Mouse (Mus musculus) kidney, embryonic 16.5 days (tissue): ENCODE measurements at regions not wholly inside any gene's neighbourhood (a gene's known extent, or its start where the extent isn't known, plus 50 kb on each side); places are given as distances from the start of the nearest gene placed in this dataset.

Experiments
- ATAC-seq: fragments of 200-750 bp; cut with Nextera tagmentation; 2 replicates; pipeline ENCODE4 v1.8.0; 2017; ENCODE audit warnings: moderate TSS enrichment; ENCODE audit not compliant: low FRiP score, low TSS enrichment
- H3K27ac ChIP-seq: fragments of 300-500 bp; sonication (generic); 2 replicates; pipeline ENCODE4 v1.5.1; 2014; ENCODE audit warnings: low read length
- H3K27me3 ChIP-seq: fragments of 300-500 bp; sonication (generic); 2 replicates; pipeline ENCODE4 v1.6.1; 2014; ENCODE audit warnings: low read length, control low read depth, mixed read lengths; ENCODE audit not compliant: insufficient read depth
- H3K36me3 ChIP-seq: fragments of 300-500 bp; sonication (generic); 2 replicates; pipeline ENCODE4 v1.6.1; 2014; ENCODE audit warnings: low read length, control low read depth, mixed read lengths; ENCODE audit not compliant: insufficient read depth
- H3K4me1 ChIP-seq: fragments of 300-500 bp; sonication (generic); 2 replicates; pipeline ENCODE4 v1.6.1; 2014; ENCODE audit warnings: low read length, control low read depth, mixed read lengths; ENCODE audit not compliant: insufficient read depth
- H3K4me2 ChIP-seq: fragments of 300-500 bp; sonication (generic); replicated peaks from 2 replicates; pipeline ENCODE4 v1.6.1; 2014; ENCODE audit warnings: low read depth, low read length
- H3K4me3 ChIP-seq: fragments of 300-500 bp; sonication (generic); 2 replicates; pipeline ENCODE4 v1.5.1; 2014; ENCODE audit warnings: mild to moderate bottlenecking, low read length
- H3K9ac ChIP-seq: fragments of 300-500 bp; sonication (generic); replicated peaks from 2 replicates; pipeline ENCODE4 v1.6.1; 2014; ENCODE audit warnings: low read length
- H3K9me3 ChIP-seq: fragments of 300-500 bp; sonication (generic); 2 replicates; pipeline ENCODE4 v1.6.1; 2016; ENCODE audit warnings: low read length, control low read depth
- WGBS: fragments of 180-500 bp; shearing (Covaris S2); extraction: QIAGEN DNeasy Blood & Tissue Kit; methylation state at CpG from one replicate; pipeline ENCODE4 v1.1.7; 2014; 5-methylcytosine and 5-hydroxymethylcytosine counted together

- ATAC-seq = no peak
- no peak overlapping the region for H3K4me3 ChIP-seq
- no peaks in the 10 kb centered on the region for H3K9me3 ChIP-seq
- H3K4me1 ChIP-seq = no peaks in the 10 kb centered on the region
- H3K9ac ChIP-seq = no peak overlapping the region
- no peak overlapping the region for H3K27ac ChIP-seq
- H3K36me3 ChIP-seq = no peaks in the 10 kb centered on the region
- WGBS = 83% methylated on average over 7 of the region's 8 CpGs
- no peaks in the 10 kb centered on the region for H3K27me3 ChIP-seq
- no peak overlapping the region for H3K4me2 ChIP-seq
These were observed 222.5 kb downstream of the Zfp326 start for GRCm38 (mm10) chr5:106098887-106099286.

GRCm38 (mm10) chr5:106089332-106089731 lies 213.0 kb downstream of the Zfp326 start:
- 75% methylated on average over 7 of the region's 7 CpGs for WGBS
- H3K36me3 ChIP-seq = no peaks in the 10 kb centered on the region
- no peak overlapping the region for H3K27ac ChIP-seq
- peaks cover 4% of the 10 kb centered on the region for H3K9me3 ChIP-seq
- H3K27me3 ChIP-seq = no peaks in the 10 kb centered on the region
- H3K4me1 ChIP-seq = no peaks in the 10 kb centered on the region
- H3K9ac ChIP-seq = no peak overlapping the region
- no peak for ATAC-seq
- no peak overlapping the region for H3K4me3 ChIP-seq
- no peak overlapping the region for H3K4me2 ChIP-seq

DNA sequence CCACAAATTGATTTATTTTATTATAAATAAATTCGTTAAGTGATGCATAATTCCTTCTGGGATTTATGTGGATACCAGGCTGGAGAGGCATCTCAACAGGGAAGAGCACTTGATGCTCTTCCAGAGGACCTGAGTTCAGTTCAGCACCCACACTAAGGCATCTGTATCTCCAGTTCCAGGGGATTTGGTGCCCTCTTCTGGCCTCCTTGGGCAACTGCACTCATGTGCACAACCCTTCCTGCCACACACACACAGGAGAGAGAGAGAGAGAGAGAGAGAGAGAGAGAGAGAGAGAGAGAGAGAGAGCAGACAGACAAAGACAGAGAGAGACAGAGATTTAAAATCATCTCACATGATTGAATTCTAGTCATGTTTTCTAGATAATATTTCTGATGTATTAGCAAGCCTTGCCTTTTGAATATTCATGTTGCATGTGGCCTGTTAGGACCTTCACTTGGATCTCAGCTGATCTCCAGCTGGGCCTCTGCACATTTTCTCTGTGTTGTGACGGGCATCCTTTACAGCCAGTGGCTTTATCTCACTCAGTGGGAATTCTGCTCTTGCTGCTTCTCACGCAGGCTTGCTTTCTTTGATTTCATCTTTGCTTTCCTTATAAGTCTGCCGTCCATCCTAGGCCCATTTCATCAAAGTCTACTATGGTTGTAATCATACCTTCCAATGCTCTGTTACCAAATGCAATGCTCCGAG lies 212.3 kb downstream of the Zfp326 start:
- H3K4me3 ChIP-seq = no peak overlapping the region
- H3K9ac ChIP-seq = no peak overlapping the region
- no peaks in the 10 kb centered on the region for H3K27me3 ChIP-seq
- no peaks in the 10 kb centered on the region for H3K4me1 ChIP-seq
- no peak overlapping the region for H3K27ac ChIP-seq
- 85% methylated on average over 5 of the region's 5 CpGs for WGBS
- H3K4me2 ChIP-seq = no peak overlapping the region
- ATAC-seq = no peak
- H3K36me3 ChIP-seq = no peaks in the 10 kb centered on the region
- peaks cover 4% of the 10 kb centered on the region for H3K9me3 ChIP-seq

DNA sequence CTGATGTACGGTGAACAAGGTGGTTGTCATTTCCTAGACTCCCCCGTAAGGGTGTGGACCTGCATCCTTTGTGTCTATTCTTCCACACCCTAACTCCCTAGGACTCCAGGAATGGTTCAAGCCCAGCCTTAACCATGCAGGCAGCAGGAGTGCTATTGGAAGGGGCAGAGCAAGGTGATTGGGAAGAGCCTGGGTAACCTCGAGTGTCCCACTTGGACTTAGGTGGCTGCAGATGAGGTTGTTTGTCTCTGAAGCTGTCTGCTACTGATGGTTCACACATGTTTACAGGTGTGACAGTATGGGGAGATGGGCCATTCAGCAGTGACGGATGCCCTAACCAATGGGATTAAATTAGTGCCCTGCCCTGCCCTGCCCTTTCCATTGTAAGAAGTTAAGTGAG lies 207.4 kb downstream of the Zfp326 start:
- Histone ChIP-seq H3K27me3 (no peaks in the 10 kb centered on the region), H3K27ac (no peak overlapping the region), H3K4me1 (no peaks in the 10 kb centered on the region), H3K36me3 (no peaks in the 10 kb centered on the region), H3K4me2 (no peak overlapping the region), H3K9ac (no peak overlapping the region), H3K4me3 (no peak overlapping the region), H3K9me3 (peaks cover 4% of the 10 kb centered on the region)
- ATAC-seq = no peak
- WGBS = 83% methylated on average over 4 of the region's 4 CpGs

- Histone ChIP-seq H3K4me2 (no peak overlapping the region), H3K36me3 (no peaks in the 10 kb centered on the region), H3K4me1 (no peaks in the 10 kb centered on the region), H3K27ac (no peak overlapping the region), H3K9me3 (peaks cover 4% of the 10 kb centered on the region), H3K9ac (no peak overlapping the region), H3K4me3 (no peak overlapping the region), H3K27me3 (no peaks in the 10 kb centered on the region)
- WGBS = 72% methylated on average over 7 of the region's 7 CpGs
- ATAC-seq = no peak
These were observed 206.5 kb downstream of the Zfp326 start for GRCm38 (mm10) chr5:106082891-106083290.

- no peak overlapping the region for H3K9ac ChIP-seq
- H3K9me3 ChIP-seq = peaks cover 11% of the 10 kb centered on the region
- H3K27ac ChIP-seq = no peak overlapping the region
- WGBS = 87% methylated on average over 9 of the region's 9 CpGs
- no peak for ATAC-seq
- no peaks in the 10 kb centered on the region for H3K36me3 ChIP-seq
- H3K4me1 ChIP-seq = no peaks in the 10 kb centered on the region
- H3K4me3 ChIP-seq = no peak overlapping the region
- no peaks in the 10 kb centered on the region for H3K27me3 ChIP-seq
- H3K4me2 ChIP-seq = no peak overlapping the region
These were observed 190.8 kb downstream of the Zfp326 start for GRCm38 (mm10) chr5:106067124-106067551.

DNA sequence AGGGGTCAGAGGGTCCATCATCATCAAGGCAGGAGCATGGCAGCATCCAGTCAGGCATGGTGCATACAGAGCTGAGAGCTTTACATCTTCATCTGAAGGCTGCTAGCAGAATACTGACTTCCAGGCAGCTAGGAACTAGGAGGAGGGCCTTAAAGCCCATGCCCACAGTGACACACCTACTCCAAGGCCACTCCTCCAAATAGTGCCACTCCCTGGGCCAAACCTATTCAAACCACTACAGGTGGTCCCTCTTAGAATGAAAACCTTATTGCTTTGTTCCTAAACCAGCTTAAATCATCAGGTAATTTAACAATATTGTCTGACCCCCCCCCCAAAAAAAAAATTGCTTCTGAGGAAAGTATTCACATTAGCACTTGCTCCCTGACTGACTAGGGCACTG lies 190.3 kb downstream of the Zfp326 start:
- no peak overlapping the region for H3K9ac ChIP-seq

GRCm38 (mm10) chr5:106064366-106064765 lies 188.0 kb downstream of the Zfp326 start:
- WGBS = 71% methylated on average over 7 of the region's 7 CpGs
- Histone ChIP-seq H3K4me3 (no peak overlapping the region), H3K9ac (no peak overlapping the region), H3K4me1 (no peaks in the 10 kb centered on the region), H3K36me3 (no peaks in the 10 kb centered on the region), H3K27me3 (no peaks in the 10 kb centered on the region), H3K9me3 (peaks cover 11% of the 10 kb centered on the region), H3K4me2 (no peak overlapping the region), H3K27ac (no peak overlapping the region)
- ATAC-seq = no peak

More for the DNA sequence above, 190.3 kb downstream of the Zfp326 start:
- Histone ChIP-seq H3K9me3 (peaks cover 11% of the 10 kb centered on the region), H3K27me3 (no peaks in the 10 kb centered on the region), H3K36me3 (no peaks in the 10 kb centered on the region), H3K4me3 (no peak overlapping the region), H3K27ac (no peak overlapping the region), H3K4me2 (no peak overlapping the region), H3K4me1 (no peaks in the 10 kb centered on the region)
- no peak for ATAC-seq

DNA sequence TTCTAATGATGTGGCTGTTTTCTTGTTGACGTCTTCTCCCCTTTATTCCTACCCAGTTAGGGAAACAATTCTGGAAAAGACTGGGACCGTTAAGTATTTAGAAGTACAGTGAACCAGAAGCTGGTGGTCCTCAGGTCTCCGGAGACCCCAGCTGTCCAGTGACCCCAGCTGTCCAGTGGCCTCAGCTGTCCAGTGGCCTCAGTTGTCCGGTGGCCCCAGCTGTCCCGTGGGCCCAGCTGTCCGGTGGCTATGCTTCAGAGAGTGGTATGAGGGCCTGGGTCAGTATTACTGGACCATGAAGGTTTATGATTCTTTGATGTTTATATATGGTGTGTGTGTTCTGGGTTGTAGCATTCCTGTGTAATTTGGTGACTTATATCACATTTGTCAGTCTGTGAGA lies 186.6 kb downstream of the Zfp326 start:
- Histone ChIP-seq H3K4me3 (no peak overlapping the region), H3K36me3 (no peaks in the 10 kb centered on the region), H3K9ac (no peak overlapping the region), H3K4me2 (no peak overlapping the region), H3K4me1 (no peaks in the 10 kb centered on the region), H3K9me3 (peaks cover 11% of the 10 kb centered on the region), H3K27me3 (no peaks in the 10 kb centered on the region), H3K27ac (no peak overlapping the region)
- WGBS = 55% methylated on average over 6 of the region's 6 CpGs
- no peak for ATAC-seq

DNA sequence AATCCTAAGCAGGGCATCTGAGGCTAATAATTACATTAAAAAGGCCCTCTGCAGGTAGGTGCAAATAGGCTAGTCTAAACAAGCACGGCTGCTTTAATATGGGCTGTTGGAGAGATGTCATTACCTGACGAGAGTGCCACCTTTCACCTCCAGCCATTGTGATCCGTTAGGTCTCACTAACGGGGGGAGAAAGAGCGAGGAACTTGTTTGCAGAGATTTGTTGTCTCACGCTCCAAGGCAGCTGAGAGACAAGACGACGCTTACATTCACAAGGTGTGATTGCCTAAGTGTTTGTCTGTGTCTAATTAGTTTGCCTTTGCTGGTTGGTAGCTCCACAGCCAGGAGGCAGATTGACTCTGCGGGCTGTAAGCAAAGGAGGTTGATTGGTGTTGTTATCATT lies 180.3 kb downstream of the Zfp326 start:
- Histone ChIP-seq H3K27ac (no peak overlapping the region), H3K9ac (no peak overlapping the region), H3K9me3 (no peaks in the 10 kb centered on the region), H3K36me3 (no peaks in the 10 kb centered on the region), H3K4me3 (no peak overlapping the region), H3K4me1 (no peaks in the 10 kb centered on the region), H3K27me3 (no peaks in the 10 kb centered on the region), H3K4me2 (no peak overlapping the region)
- peak; percentile 27; the same call in 1 of the 2 replicates for ATAC-seq
- WGBS = 12% methylated on average over 9 of the region's 9 CpGs
